Mouse (Mus musculus) spleen, adult 2 months (tissue): Measurements from ENCODE around the gene Irf2bp2. TPM values are rescaled to one million over a fixed set of nuclear protein-coding genes. Genes with fewer than 3 reads are reported as not detected.
A peak's percentile ranks its signal among the peaks of the same experiment; 100 is the strongest.

Source experiments
- DNase-seq, 2 experiments: peaks; one replicate each; pipeline versions ENCODE4 v3.0.0 to v3.0.0-alpha.2; 2012 to 2021; ENCODE audit warnings: low spot score in 2 of 2, low read depth in 1 of 2
- H3K27ac ChIP-seq: fragments of 200-500 bp; 2 replicates; pipeline ENCODE4 v1.5.1; 2012; ENCODE audit warnings: low read length, inconsistent platforms; ENCODE audit not compliant: insufficient read depth
- H3K27me3 ChIP-seq: fragments of 200-500 bp; 2 replicates; pipeline ENCODE4 v1.6.1; 2012; ENCODE audit warnings: mild to moderate bottlenecking, moderate library complexity, low read length, inconsistent platforms; ENCODE audit not compliant: control insufficient read depth, insufficient read depth
- H3K36me3 ChIP-seq: fragments of 200-500 bp; 2 replicates; pipeline ENCODE4 v1.6.1; 2012; ENCODE audit warnings: mild to moderate bottlenecking, low read length, inconsistent platforms; ENCODE audit not compliant: control insufficient read depth, insufficient read depth
- H3K4me1 ChIP-seq: fragments of 200-500 bp; 2 replicates; pipeline ENCODE4 v1.6.1; 2011; ENCODE audit warnings: inconsistent platforms; ENCODE audit not compliant: control insufficient read depth, insufficient read depth, insufficient read length
- H3K4me3 ChIP-seq: fragments of 200-500 bp; 2 replicates; pipeline ENCODE4 v1.5.1; 2011; ENCODE audit warnings: mild to moderate bottlenecking, inconsistent platforms; ENCODE audit not compliant: insufficient read depth, insufficient read length; ENCODE audit errors: extremely low read depth
- CTCF ChIP-seq: fragments of 200-500 bp; IDR thresholded peaks from 2 replicates; pipeline ENCODE4 v1.5.1; 2011; ENCODE audit warnings: mild to moderate bottlenecking, inconsistent platforms; ENCODE audit not compliant: insufficient read depth, insufficient read length, insufficient replicate concordance; ENCODE audit errors: extremely low read depth
- POLR2A ChIP-seq: fragments of 200-500 bp; IDR thresholded peaks from 2 replicates; pipeline ENCODE4 v1.6.1; 2011; ENCODE audit warnings: low read depth, low read length, inconsistent platforms
- WGBS: fragments of 180-500 bp; shearing (Covaris S2); methylation state at CpG from one replicate; pipeline ENCODE4 v1.1.7; 2018; 5-methylcytosine and 5-hydroxymethylcytosine counted together
- polyA plus RNA-seq: library from polyadenylated mRNA; depleted of rRNA; stranded (reverse); fragments of >200 nt; gene quantifications from 2 replicates; pipeline ENCODE4 v1.2.3, GENCODE M21; 2012

Gene Irf2bp2
- polyA plus RNA-seq, 1 experiment, result 49.6 TPM

DNA sequence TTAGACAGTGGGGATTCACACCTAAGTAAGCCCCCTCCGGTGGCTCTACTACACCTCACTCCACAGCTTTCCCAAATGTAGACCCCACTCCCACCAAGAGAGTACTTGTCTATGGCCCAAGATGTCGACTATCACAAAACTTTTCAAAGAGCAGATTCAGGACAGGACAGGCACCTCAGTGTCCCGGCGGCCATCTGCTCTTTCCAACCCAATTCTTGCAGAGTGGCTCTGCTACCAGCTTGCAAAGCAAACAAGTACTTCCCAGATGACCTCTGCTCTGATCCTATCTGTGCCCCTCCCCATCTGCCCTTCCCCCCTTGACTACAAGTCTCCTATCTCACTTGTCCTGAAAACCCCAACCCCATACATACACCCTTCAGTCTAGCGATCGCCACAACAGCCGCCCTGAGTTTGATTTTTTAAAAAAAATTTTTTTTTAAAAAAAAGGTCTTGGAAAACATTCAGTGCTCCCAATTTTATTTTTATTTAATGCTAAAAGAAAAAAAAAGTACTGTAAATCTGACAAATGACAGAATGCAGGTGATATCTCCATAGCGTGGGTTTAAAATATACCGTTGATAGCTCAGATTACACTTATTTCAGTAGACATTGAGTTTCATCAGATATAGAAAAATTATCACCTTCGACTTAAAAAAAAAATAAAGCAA is 5.8 kb downstream of the Irf2bp2 start:
- Histone ChIP-seq H3K36me3 (peaks cover 16% of the 10 kb centered on the region), H3K4me1 (peaks cover 25% of the 10 kb centered on the region), H3K27me3 (no peaks in the 10 kb centered on the region), H3K4me3 (peak overlapping the region; percentile 29; the same call in 1 of the 2 replicates), H3K27ac (peak overlapping the region; percentile 58)
- no peak for TF ChIP-seq POLR2A
- TF ChIP-seq CTCF, result no peak
- 23% methylated on average over 10 of the region's 10 CpGs for WGBS
- DNase-seq, result no peak

GRCm38 (mm10) chr8:126586599-126587577 is 6.9 kb downstream of the Irf2bp2 start:
- Histone ChIP-seq H3K4me1 (peaks cover 28% of the 10 kb centered on the region), H3K4me3 (no peak overlapping the region), H3K36me3 (peaks cover 10% of the 10 kb centered on the region), H3K27ac (peak overlapping the region; percentile 14; the same call in 1 of the 2 replicates), H3K27me3 (no peaks in the 10 kb centered on the region)
- WGBS, result 47% methylated on average over 10 of the region's 10 CpGs
- DNase-seq, result no peak
- TF ChIP-seq POLR2A (no peak), CTCF (no peak)

DNA sequence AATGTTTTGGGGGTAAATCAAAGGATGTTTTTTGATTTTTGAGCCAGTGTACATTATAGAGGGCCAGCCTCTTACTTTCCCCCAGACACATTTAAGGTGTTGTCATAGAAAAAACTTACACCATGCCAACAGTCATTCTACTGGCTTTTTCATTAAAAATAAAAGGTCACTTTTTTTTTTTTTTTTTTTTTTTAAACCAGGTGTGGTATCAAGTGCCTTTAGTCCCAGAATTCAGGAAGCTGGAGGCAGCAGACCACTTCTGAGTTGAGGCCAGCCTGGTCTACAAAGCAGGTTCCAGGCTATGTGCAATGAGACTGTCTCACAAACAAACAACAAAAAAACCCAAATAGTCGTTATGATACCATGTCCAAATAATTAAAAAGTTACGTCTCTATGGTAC is 7.7 kb downstream of the Irf2bp2 start:
- 53% methylated on average over 2 of the region's 2 CpGs for WGBS
- Histone ChIP-seq H3K4me1 (peaks cover 34% of the 10 kb centered on the region), H3K4me3 (no peak overlapping the region), H3K36me3 (peaks cover 5% of the 10 kb centered on the region), H3K27ac (peak overlapping the region; percentile 91; the same call in 1 of the 2 replicates), H3K27me3 (no peaks in the 10 kb centered on the region)
- TF ChIP-seq POLR2A (no peak), CTCF (no peak)
- DNase-seq, result no peak

DNA sequence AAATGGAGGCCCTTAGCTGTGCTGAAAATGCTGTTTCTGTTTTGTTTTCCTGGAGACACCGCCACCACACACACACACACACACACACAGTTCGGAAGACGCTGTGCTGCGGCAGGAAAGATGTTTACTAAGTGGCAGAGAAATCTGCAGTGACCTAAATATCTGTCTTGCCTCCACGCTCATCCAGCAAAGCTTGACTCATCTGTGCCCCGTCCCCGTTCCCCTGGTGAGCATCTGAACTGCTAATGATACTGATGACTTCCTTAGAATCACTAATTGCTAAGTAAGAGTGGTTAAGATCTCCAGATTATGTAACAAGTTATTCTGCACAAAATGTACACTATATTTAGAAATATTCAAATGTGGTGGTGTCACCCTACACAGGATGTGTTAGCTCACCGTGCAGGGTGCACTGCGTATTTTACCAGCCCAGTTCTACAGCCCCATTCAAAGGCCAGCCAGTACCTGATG is 8.2 kb downstream of the Irf2bp2 start:
- H3K27me3 ChIP-seq, result no peaks in the 10 kb centered on the region
- no peak for TF ChIP-seq CTCF
- no peak for TF ChIP-seq POLR2A
- H3K36me3 ChIP-seq, result peaks cover 3% of the 10 kb centered on the region
- H3K27ac ChIP-seq, result peak overlapping the region; percentile 91
- H3K4me3 ChIP-seq, result peak overlapping the region; percentile 22
- peaks cover 34% of the 10 kb centered on the region for H3K4me1 ChIP-seq
- peak; percentile 53 to 70 for DNase-seq
- 5% methylated on average over 9 of the region's 9 CpGs for WGBS

DNA sequence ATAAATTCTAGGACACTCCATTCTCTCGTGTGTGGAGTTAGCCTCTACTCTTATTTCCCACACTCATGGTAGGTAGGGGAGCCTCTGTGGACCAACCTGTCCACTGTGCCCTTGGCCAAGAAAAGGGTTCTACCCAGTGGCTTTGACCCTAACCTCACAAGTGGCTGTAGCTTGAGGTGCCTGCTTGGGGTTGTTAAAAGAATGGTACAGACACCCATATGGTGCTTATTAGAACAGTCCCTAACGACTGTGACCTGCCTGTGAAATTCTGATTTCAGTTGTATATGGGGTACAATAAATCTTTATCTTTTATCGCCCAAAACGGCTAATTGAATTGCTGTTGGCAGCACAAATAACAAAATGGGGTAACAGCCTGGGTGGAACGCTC is 8.9 kb downstream of the Irf2bp2 start:
- DNase-seq, result no peak
- no peak for TF ChIP-seq POLR2A
- no peak for TF ChIP-seq CTCF
- Histone ChIP-seq H3K27me3 (no peaks in the 10 kb centered on the region), H3K4me3 (peak overlapping the region; percentile 62; the same call in 1 of the 2 replicates), H3K36me3 (peaks cover 3% of the 10 kb centered on the region), H3K27ac (peak overlapping the region; percentile 91), H3K4me1 (peaks cover 34% of the 10 kb centered on the region)
- 36% methylated on average over 5 of the region's 5 CpGs for WGBS

DNA sequence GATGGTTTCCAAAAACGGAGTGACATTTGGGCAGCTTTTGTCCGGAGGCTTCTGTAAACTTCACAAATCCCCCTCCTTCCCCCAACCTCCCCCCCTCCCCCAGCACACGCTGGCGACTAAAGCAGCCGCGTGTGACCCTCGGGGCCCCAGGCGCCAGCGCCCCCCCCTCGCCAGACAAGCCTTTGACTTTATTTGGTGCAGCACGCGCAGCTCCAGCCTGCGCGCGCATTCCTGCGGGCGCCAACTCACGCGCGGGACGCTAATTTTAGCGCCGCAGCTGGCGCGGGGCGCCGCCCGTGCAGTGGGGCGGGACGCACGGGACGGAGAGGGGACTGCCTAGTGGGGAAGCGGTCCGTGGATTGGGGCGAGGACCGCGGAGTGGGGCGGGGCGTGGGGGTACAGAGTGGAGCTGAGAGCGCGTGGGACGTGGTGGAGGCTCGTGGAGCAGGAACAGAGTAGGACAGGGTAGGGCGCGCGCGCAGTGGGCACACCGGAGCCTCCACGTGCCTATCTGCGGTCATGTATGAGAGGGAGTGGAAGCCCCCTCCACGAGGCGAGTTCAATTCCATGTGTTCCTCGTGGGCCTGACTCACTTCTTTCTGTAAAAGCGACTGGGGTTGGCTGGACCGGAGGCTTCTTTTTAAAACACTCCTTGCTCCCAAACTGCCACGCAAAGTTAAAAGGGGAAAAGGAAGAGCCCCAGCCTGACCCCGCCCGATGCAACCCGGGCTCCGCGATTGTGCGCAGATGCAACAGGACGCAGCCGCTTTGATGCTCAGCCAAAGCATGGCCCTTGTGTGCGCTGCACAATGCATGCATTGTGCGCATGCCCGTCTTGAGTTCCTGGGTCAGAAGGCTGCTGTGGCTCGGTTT is 9.6 kb downstream of the Irf2bp2 start:
- H3K4me1 ChIP-seq, result peaks cover 34% of the 10 kb centered on the region
- DNase-seq, result peak; percentile 68 to 82

More for the DNA sequence above, 9.6 kb downstream of the Irf2bp2 start:
- Histone ChIP-seq H3K27ac (peak overlapping the region; percentile 91), H3K27me3 (no peaks in the 10 kb centered on the region), H3K36me3 (peaks cover 3% of the 10 kb centered on the region), H3K4me3 (peak overlapping the region; percentile 62)
- TF ChIP-seq POLR2A (no peak; the same call in 1 of the 2 replicates), CTCF (no peak)
- WGBS, result 1% methylated on average over 68 of the region's 68 CpGs
